Mouse (Mus musculus): ENCODE measurements around the gene Olfr1135. TPM values are rescaled to one million over a fixed set of nuclear protein-coding genes. Genes with fewer than 3 reads are reported as not detected.

The Olfr1135 gene
- polyA plus RNA-seq (2012; ENCODE audit: insufficient read depth, insufficient read length, missing spikeins) = not detected in 2 replicates

GRCm38 (mm10) chr2:87673564-87673963, at the start of gene Olfr1135:
Olfr1135 (minus strand) TSS chr2:87673664.
- Histone ChIP-seq H3K27ac (ENCODE audit: insufficient read depth, low read depth, low read length) (no peak within 1 kb of the TSS), H3K4me1 (ENCODE audit: control insufficient read depth, insufficient read depth, low read length) (no peaks in the 10 kb centered on the region), H3K4me3 (ENCODE audit: insufficient read depth, low read length) (no peak within 1 kb of the TSS)
- TF ChIP-seq POLR2A (IDR thresholded peaks at IDR 0.05; ENCODE audit: borderline replicate concordance, low read depth, low read length) (no peak), CTCF (IDR thresholded peaks at IDR 0.05; ENCODE audit: low read depth, low read length) (no peak)

GRCm38 (mm10) chr2:87713079-87713478, 39.6 kb upstream of the Olfr1135 start, which contains the start of gene Olfr1137:
Olfr1137 (minus strand) TSS chr2:87713179.
- TF ChIP-seq CTCF (IDR thresholded peaks at IDR 0.05; ENCODE audit: low read depth, low read length) (no peak), POLR2A (IDR thresholded peaks at IDR 0.05; ENCODE audit: borderline replicate concordance, low read depth, low read length) (no peak)
- H3K27ac ChIP-seq (ENCODE audit: insufficient read depth, low read depth, low read length) = no peak within 1 kb of the TSS
- H3K4me1 ChIP-seq (ENCODE audit: control insufficient read depth, insufficient read depth, low read length) = no peaks in the 10 kb centered on the region
- H3K4me3 ChIP-seq (ENCODE audit: insufficient read depth, low read length) = no peak within 1 kb of the TSS

DNA sequence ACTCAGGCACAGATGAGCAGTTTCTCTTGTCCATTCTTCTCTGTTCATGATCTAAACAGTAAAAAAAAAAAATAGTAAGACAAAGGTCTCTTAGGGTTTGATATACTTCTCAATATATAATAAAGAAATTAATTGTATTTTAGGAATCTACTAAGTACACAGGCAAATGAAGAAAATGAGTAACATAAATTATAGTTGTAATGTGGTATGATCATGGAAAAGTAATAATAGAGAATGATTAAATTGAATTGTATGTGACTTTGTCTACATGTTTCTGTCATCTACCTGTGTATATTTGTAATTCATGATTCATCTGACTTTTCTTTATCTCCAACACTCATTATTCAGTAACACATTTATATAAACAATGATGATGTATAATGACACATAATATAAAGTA, 20.4 kb upstream of the Olfr1135 start, which contains the start of gene Olfr1136:
Olfr1136 (minus strand) TSS at position 101 of the 400 bp plus-strand sequence.
- Histone ChIP-seq H3K27ac (ENCODE audit: insufficient read depth, low read depth, low read length) (no peak within 1 kb of the TSS), H3K4me3 (ENCODE audit: insufficient read depth, low read length) (no peak within 1 kb of the TSS), H3K4me1 (ENCODE audit: control insufficient read depth, insufficient read depth, low read length) (no peaks in the 10 kb centered on the region)
- TF ChIP-seq CTCF (IDR thresholded peaks at IDR 0.05; ENCODE audit: low read depth, low read length) (no peak), POLR2A (IDR thresholded peaks at IDR 0.05; ENCODE audit: borderline replicate concordance, low read depth, low read length) (no peak)

GRCm38 (mm10) chr2:87658360-87658759, 15.1 kb downstream of the Olfr1135 start, which contains the start of gene Olfr1134:
Olfr1134 (minus strand) TSS chr2:87658460.
- TF ChIP-seq CTCF (IDR thresholded peaks at IDR 0.05; ENCODE audit: low read depth, low read length) (no peak), POLR2A (IDR thresholded peaks at IDR 0.05; ENCODE audit: borderline replicate concordance, low read depth, low read length) (no peak)
- no peak within 1 kb of the TSS for H3K4me3 ChIP-seq (ENCODE audit: insufficient read depth, low read length)
- H3K27ac ChIP-seq (ENCODE audit: insufficient read depth, low read depth, low read length) = no peak within 1 kb of the TSS
- no peaks in the 10 kb centered on the region for H3K4me1 ChIP-seq (ENCODE audit: control insufficient read depth, insufficient read depth, low read length)

- TF ChIP-seq CTCF (IDR thresholded peaks at IDR 0.05; ENCODE audit: low read depth, low read length) (no peak), POLR2A (IDR thresholded peaks at IDR 0.05; ENCODE audit: borderline replicate concordance, low read depth, low read length) (no peak)
- no peaks in the 10 kb centered on the region for H3K4me1 ChIP-seq (ENCODE audit: control insufficient read depth, insufficient read depth, low read length)
- H3K4me3 ChIP-seq (ENCODE audit: insufficient read depth, low read length) = no peak within 1 kb of the TSS
- H3K27ac ChIP-seq (ENCODE audit: insufficient read depth, low read depth, low read length) = no peak within 1 kb of the TSS
Observed at GRCm38 (mm10) chr2:87647274-87647673, 26.2 kb downstream of the Olfr1135 start, which contains the start of gene Olfr1133. Olfr1133 (minus strand) TSS chr2:87647374.

- Histone ChIP-seq H3K4me1 (ENCODE audit: control insufficient read depth, insufficient read depth, low read length) (no peaks in the 10 kb centered on the region), H3K4me3 (ENCODE audit: insufficient read depth, low read length) (no peak overlapping the region), H3K27ac (ENCODE audit: insufficient read depth, low read depth, low read length) (no peak overlapping the region)
- TF ChIP-seq POLR2A (IDR thresholded peaks at IDR 0.05; ENCODE audit: borderline replicate concordance, low read depth, low read length) = no peak
- no peak for TF ChIP-seq CTCF (IDR thresholded peaks at IDR 0.05; ENCODE audit: low read depth, low read length)
Observed at GRCm38 (mm10) chr2:87642441-87642840, 31.0 kb downstream of the Olfr1135 start.

GRCm38 (mm10) chr2:87637435-87637834, 36.0 kb downstream of the Olfr1135 start, which contains the start of gene Olfr1132:
Olfr1132 (minus strand) TSS chr2:87637535.
- Histone ChIP-seq H3K4me3 (ENCODE audit: insufficient read depth, low read length) (no peak within 1 kb of the TSS), H3K4me1 (ENCODE audit: control insufficient read depth, insufficient read depth, low read length) (no peaks in the 10 kb centered on the region), H3K27ac (ENCODE audit: insufficient read depth, low read depth, low read length) (no peak within 1 kb of the TSS)
- TF ChIP-seq POLR2A (IDR thresholded peaks at IDR 0.05; ENCODE audit: borderline replicate concordance, low read depth, low read length) = no peak
- TF ChIP-seq CTCF (IDR thresholded peaks at IDR 0.05; ENCODE audit: low read depth, low read length) = no peak

DNA sequence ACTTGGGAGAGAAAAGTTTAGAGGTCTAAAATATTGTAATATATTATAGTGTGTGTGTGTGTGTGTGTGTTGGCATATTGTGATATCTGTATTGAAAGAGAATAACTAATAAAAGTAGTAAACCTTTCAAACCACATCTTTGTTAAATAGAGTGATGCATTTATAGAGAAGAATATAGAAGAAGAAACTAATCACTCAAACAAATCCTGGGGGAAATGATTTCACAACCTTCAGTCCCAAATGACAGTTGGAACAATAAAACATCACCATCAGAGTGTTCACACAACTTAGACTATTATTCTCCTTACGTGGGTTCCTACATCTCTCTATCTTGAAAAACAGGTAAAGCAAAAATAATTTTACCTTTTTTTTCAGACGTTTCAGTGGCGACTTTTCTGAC, 46.7 kb downstream of the Olfr1135 start, which contains the start of gene Olfr1131:
Olfr1131 (plus strand) TSS at position 301 of the 400 bp plus-strand sequence.
- TF ChIP-seq POLR2A (IDR thresholded peaks at IDR 0.05; ENCODE audit: borderline replicate concordance, low read depth, low read length) (no peak), CTCF (IDR thresholded peaks at IDR 0.05; ENCODE audit: low read depth, low read length) (no peak)
- Histone ChIP-seq H3K4me3 (ENCODE audit: insufficient read depth, low read length) (no peak within 1 kb of the TSS), H3K4me1 (ENCODE audit: control insufficient read depth, insufficient read depth, low read length) (no peaks in the 10 kb centered on the region), H3K27ac (ENCODE audit: insufficient read depth, low read depth, low read length) (no peak within 1 kb of the TSS)

Other genes starting within 250 kb of the Olfr1135 start
- not detected in 2 replicates for gene Olfr1124, start 243.4 kb downstream of the Olfr1135 start, polyA plus RNA-seq (2012; ENCODE audit: insufficient read depth, insufficient read length, missing spikeins)
- not detected in 2 replicates for gene Olfr1126, start 219.7 kb downstream of the Olfr1135 start, polyA plus RNA-seq (2012; ENCODE audit: insufficient read depth, insufficient read length, missing spikeins)
- gene Pramel7, start 176.6 kb downstream of the Olfr1135 start, polyA plus RNA-seq (2012; ENCODE audit: insufficient read depth, insufficient read length, missing spikeins) = not detected in 2 replicates
- gene Pramel6, start 167.1 kb downstream of the Olfr1135 start, polyA plus RNA-seq (2012; ENCODE audit: insufficient read depth, insufficient read length, missing spikeins) = not detected in 2 replicates
- gene Olfr153, start 141.9 kb downstream of the Olfr1135 start, polyA plus RNA-seq (2012; ENCODE audit: insufficient read depth, insufficient read length, missing spikeins) = not detected in 2 replicates
- gene Olfr1128, start 128.1 kb downstream of the Olfr1135 start, polyA plus RNA-seq (2012; ENCODE audit: insufficient read depth, insufficient read length, missing spikeins) = not detected in 2 replicates
- 0.60 TPM in 1 of 2 replicates, not detected in the other for gene Olfr1129, start 99.8 kb downstream of the Olfr1135 start, polyA plus RNA-seq (2012; ENCODE audit: insufficient read depth, insufficient read length, missing spikeins)
- gene Olfr1130, start 67.5 kb downstream of the Olfr1135 start, polyA plus RNA-seq (2012; ENCODE audit: insufficient read depth, insufficient read length, missing spikeins) = not detected in 2 replicates
- not detected in 2 replicates for gene Olfr1131, start 46.6 kb downstream of the Olfr1135 start, polyA plus RNA-seq (2012; ENCODE audit: insufficient read depth, insufficient read length, missing spikeins)
- not detected in 2 replicates for gene Olfr1132, start 36.1 kb downstream of the Olfr1135 start, polyA plus RNA-seq (2012; ENCODE audit: insufficient read depth, insufficient read length, missing spikeins)
- gene Olfr1133, start 26.3 kb downstream of the Olfr1135 start, polyA plus RNA-seq (2012; ENCODE audit: insufficient read depth, insufficient read length, missing spikeins) = not detected in 2 replicates
- gene Olfr1134, start 15.2 kb downstream of the Olfr1135 start, polyA plus RNA-seq (2012; ENCODE audit: insufficient read depth, insufficient read length, missing spikeins) = not detected in 2 replicates
- gene Olfr1136, start 20.3 kb upstream of the Olfr1135 start, polyA plus RNA-seq (2012; ENCODE audit: insufficient read depth, insufficient read length, missing spikeins) = not detected in 2 replicates
- gene Olfr1137, start 39.5 kb upstream of the Olfr1135 start, polyA plus RNA-seq (2012; ENCODE audit: insufficient read depth, insufficient read length, missing spikeins) = not detected in 2 replicates
- not detected in 2 replicates for gene Olfr1138, start 66.3 kb upstream of the Olfr1135 start, polyA plus RNA-seq (2012; ENCODE audit: insufficient read depth, insufficient read length, missing spikeins)
- not detected in 2 replicates for gene Olfr1140, start 70.1 kb upstream of the Olfr1135 start, polyA plus RNA-seq (2012; ENCODE audit: insufficient read depth, insufficient read length, missing spikeins)
- not detected in 2 replicates for gene Olfr1141, start 80.3 kb upstream of the Olfr1135 start, polyA plus RNA-seq (2012; ENCODE audit: insufficient read depth, insufficient read length, missing spikeins)
- not detected in 2 replicates for gene Olfr152, start 105.8 kb upstream of the Olfr1135 start, polyA plus RNA-seq (2012; ENCODE audit: insufficient read depth, insufficient read length, missing spikeins)
- gene Olfr1143, start 126.9 kb upstream of the Olfr1135 start, polyA plus RNA-seq (2012; ENCODE audit: insufficient read depth, insufficient read length, missing spikeins) = not detected in 2 replicates
- not detected in 2 replicates for gene Olfr1145, start 136.2 kb upstream of the Olfr1135 start, polyA plus RNA-seq (2012; ENCODE audit: insufficient read depth, insufficient read length, missing spikeins)
- not detected in 2 replicates for gene Olfr1148, start 156.9 kb upstream of the Olfr1135 start, polyA plus RNA-seq (2012; ENCODE audit: insufficient read depth, insufficient read length, missing spikeins)
- not detected in 2 replicates for gene Olfr1150-ps1, start 170.3 kb upstream of the Olfr1135 start, polyA plus RNA-seq (2012; ENCODE audit: insufficient read depth, insufficient read length, missing spikeins)
- gene Olfr1151, start 182.2 kb upstream of the Olfr1135 start, polyA plus RNA-seq (2012; ENCODE audit: insufficient read depth, insufficient read length, missing spikeins) = not detected in 2 replicates
- 0.89 TPM in 1 of 2 replicates, not detected in the other for gene Olfr1152, start 192.8 kb upstream of the Olfr1135 start, polyA plus RNA-seq (2012; ENCODE audit: insufficient read depth, insufficient read length, missing spikeins)
- gene Olfr1153, start 221.3 kb upstream of the Olfr1135 start, polyA plus RNA-seq (2012; ENCODE audit: insufficient read depth, insufficient read length, missing spikeins) = not detected in 2 replicates
- not detected in 2 replicates for gene Olfr1154, start 231.5 kb upstream of the Olfr1135 start, polyA plus RNA-seq (2012; ENCODE audit: insufficient read depth, insufficient read length, missing spikeins)